Mouse (Mus musculus): Measurements from ENCODE around the gene Hist1h4n. TPM values are rescaled to one million over a fixed set of nuclear protein-coding genes. Genes with fewer than 3 reads are reported as not detected.
"Not testable (repeated sequence)": the region's sequence is repeated elsewhere in the genome, so short reads cannot be mapped to it uniquely, and the experiment has no call there.

Hist1h4n gene
- total RNA-seq, 1 experiment: 3,405 TPM

GRCm38 (mm10) chr13:21828511-21828910 is 3.5 kb downstream of the Hist1h4n start:
- H3K36me3 ChIP-seq (ENCODE audit: control insufficient read depth, insufficient read depth, low read length, poor library complexity, severe bottlenecking): no peaks in the 10 kb centered on the region
- no peak overlapping the region for H3K4me3 ChIP-seq (ENCODE audit: insufficient read depth in 1 of 2, low read depth in 1 of 2, low read length in 2 of 2, poor library complexity in 1 of 2, severe bottlenecking in 1 of 2)
- H3K9ac ChIP-seq (ENCODE audit: insufficient read depth, low read depth, low read length, poor library complexity, severe bottlenecking): no peak overlapping the region
- H3K9me3 ChIP-seq (ENCODE audit: control insufficient read depth, insufficient read depth, low read depth, low read length): no peaks in the 10 kb centered on the region
- H3K27ac ChIP-seq (ENCODE audit: insufficient read depth, low read depth, low read length, poor library complexity, severe bottlenecking): no peak overlapping the region
- no peak for TF ChIP-seq ZC3H11A (IDR thresholded peaks at IDR 0.05; ENCODE audit: borderline replicate concordance, low read depth, low read length)
- no peak for TF ChIP-seq HCFC1 (IDR thresholded peaks at IDR 0.05; ENCODE audit: borderline replicate concordance, insufficient read depth, low read length)
- TF ChIP-seq MAFK (IDR thresholded peaks at IDR 0.05; ENCODE audit: insufficient read depth, low read depth, low read length): no peak
- TF ChIP-seq ZNF384 (IDR thresholded peaks at IDR 0.05; ENCODE audit: low read depth, low read length): no peak
- TF ChIP-seq CHD2 (IDR thresholded peaks at IDR 0.05; ENCODE audit: low read depth, low read length): no peak
- DNase-seq (ENCODE audit: low read depth, low spot score): no peak
- in situ Hi-C loops (cut with MboI; ENCODE audit: low sequenced_read_pairs in 2 of 2, unreplicated experiment in 2 of 2): no loop called here
- H3K4me1 ChIP-seq (ENCODE audit: control insufficient read depth in 2 of 2, insufficient read depth in 2 of 2, low read length in 2 of 2, poor library complexity in 1 of 2): peaks cover 1 to 12% of the 10 kb centered on the region in 2 experiments; a peak in 1 of 4 replicates

- DNase-seq (ENCODE audit: low read depth, low spot score); H3K27ac ChIP-seq (ENCODE audit: insufficient read depth, low read depth, low read length, poor library complexity, severe bottlenecking); H3K4me3 ChIP-seq (ENCODE audit: insufficient read depth in 1 of 2, low read depth in 1 of 2, low read length in 2 of 2, poor library complexity in 1 of 2, severe bottlenecking in 1 of 2); H3K9me3 ChIP-seq (ENCODE audit: control insufficient read depth, insufficient read depth, low read depth, low read length); H3K4me1 ChIP-seq (ENCODE audit: control insufficient read depth in 2 of 2, insufficient read depth in 2 of 2, low read length in 2 of 2, poor library complexity in 1 of 2); H3K9ac ChIP-seq (ENCODE audit: insufficient read depth, low read depth, low read length, poor library complexity, severe bottlenecking); in situ Hi-C loops (cut with MboI; ENCODE audit: low sequenced_read_pairs in 2 of 2, unreplicated experiment in 2 of 2); H3K36me3 ChIP-seq (ENCODE audit: control insufficient read depth, insufficient read depth, low read length, poor library complexity, severe bottlenecking): not testable (repeated sequence)
Measured at GRCm38 (mm10) chr13:21820082-21820890, 11.7 kb downstream of the Hist1h4n start.

- in situ Hi-C loops (cut with MboI; ENCODE audit: low sequenced_read_pairs in 2 of 2, unreplicated experiment in 2 of 2); H3K36me3 ChIP-seq (ENCODE audit: control insufficient read depth, insufficient read depth, low read length, poor library complexity, severe bottlenecking); H3K4me1 ChIP-seq (ENCODE audit: control insufficient read depth in 2 of 2, insufficient read depth in 2 of 2, low read length in 2 of 2, poor library complexity in 1 of 2); DNase-seq (ENCODE audit: low read depth, low spot score); H3K27ac ChIP-seq (ENCODE audit: insufficient read depth, low read depth, low read length, poor library complexity, severe bottlenecking); H3K9me3 ChIP-seq (ENCODE audit: control insufficient read depth, insufficient read depth, low read depth, low read length); H3K9ac ChIP-seq (ENCODE audit: insufficient read depth, low read depth, low read length, poor library complexity, severe bottlenecking); H3K4me3 ChIP-seq (ENCODE audit: insufficient read depth in 1 of 2, low read depth in 1 of 2, low read length in 2 of 2, poor library complexity in 1 of 2, severe bottlenecking in 1 of 2): not testable (repeated sequence)
Measured at GRCm38 (mm10) chr13:21812092-21812491, 19.9 kb downstream of the Hist1h4n start.

- H3K4me1 ChIP-seq (ENCODE audit: control insufficient read depth in 2 of 2, insufficient read depth in 2 of 2, low read length in 2 of 2, poor library complexity in 1 of 2); in situ Hi-C loops (cut with MboI; ENCODE audit: low sequenced_read_pairs in 2 of 2, unreplicated experiment in 2 of 2); H3K27ac ChIP-seq (ENCODE audit: insufficient read depth, low read depth, low read length, poor library complexity, severe bottlenecking); DNase-seq (ENCODE audit: low read depth, low spot score); H3K36me3 ChIP-seq (ENCODE audit: control insufficient read depth, insufficient read depth, low read length, poor library complexity, severe bottlenecking); H3K9ac ChIP-seq (ENCODE audit: insufficient read depth, low read depth, low read length, poor library complexity, severe bottlenecking); H3K4me3 ChIP-seq (ENCODE audit: insufficient read depth in 1 of 2, low read depth in 1 of 2, low read length in 2 of 2, poor library complexity in 1 of 2, severe bottlenecking in 1 of 2); H3K9me3 ChIP-seq (ENCODE audit: control insufficient read depth, insufficient read depth, low read depth, low read length): not testable (repeated sequence)
Measured at GRCm38 (mm10) chr13:21811539-21811938, 20.5 kb downstream of the Hist1h4n start, which contains the start of gene Hist1h4m. Gene Hist1h4m, plus strand, starts transcription at chr13:21811746.

- H3K9me3 ChIP-seq (ENCODE audit: control insufficient read depth, insufficient read depth, low read depth, low read length); H3K9ac ChIP-seq (ENCODE audit: insufficient read depth, low read depth, low read length, poor library complexity, severe bottlenecking); H3K27ac ChIP-seq (ENCODE audit: insufficient read depth, low read depth, low read length, poor library complexity, severe bottlenecking); H3K36me3 ChIP-seq (ENCODE audit: control insufficient read depth, insufficient read depth, low read length, poor library complexity, severe bottlenecking); H3K4me3 ChIP-seq (ENCODE audit: insufficient read depth in 1 of 2, low read depth in 1 of 2, low read length in 2 of 2, poor library complexity in 1 of 2, severe bottlenecking in 1 of 2); H3K4me1 ChIP-seq (ENCODE audit: control insufficient read depth in 2 of 2, insufficient read depth in 2 of 2, low read length in 2 of 2, poor library complexity in 1 of 2); in situ Hi-C loops (cut with MboI; ENCODE audit: low sequenced_read_pairs in 2 of 2, unreplicated experiment in 2 of 2); DNase-seq (ENCODE audit: low read depth, low spot score): not testable (repeated sequence)
Measured at GRCm38 (mm10) chr13:21811074-21811473, 20.9 kb downstream of the Hist1h4n start.

GRCm38 (mm10) chr13:21810073-21810472 is 21.9 kb downstream of the Hist1h4n start, which contains the start of the genes Hist1h2bq and Hist1h2ao:
Gene Hist1h2bq, minus strand, starts transcription at chr13:21810197.
Gene Hist1h2ao, plus strand, starts transcription at chr13:21810465.
- H3K4me3 ChIP-seq (ENCODE audit: insufficient read depth in 1 of 2, low read depth in 1 of 2, low read length in 2 of 2, poor library complexity in 1 of 2, severe bottlenecking in 1 of 2); H3K9me3 ChIP-seq (ENCODE audit: control insufficient read depth, insufficient read depth, low read depth, low read length); H3K27ac ChIP-seq (ENCODE audit: insufficient read depth, low read depth, low read length, poor library complexity, severe bottlenecking); in situ Hi-C loops (cut with MboI; ENCODE audit: low sequenced_read_pairs in 2 of 2, unreplicated experiment in 2 of 2); H3K4me1 ChIP-seq (ENCODE audit: control insufficient read depth in 2 of 2, insufficient read depth in 2 of 2, low read length in 2 of 2, poor library complexity in 1 of 2); H3K9ac ChIP-seq (ENCODE audit: insufficient read depth, low read depth, low read length, poor library complexity, severe bottlenecking); H3K36me3 ChIP-seq (ENCODE audit: control insufficient read depth, insufficient read depth, low read length, poor library complexity, severe bottlenecking); DNase-seq (ENCODE audit: low read depth, low spot score): not testable (repeated sequence)

GRCm38 (mm10) chr13:21803058-21803457 is 28.9 kb downstream of the Hist1h4n start:
- H3K9ac ChIP-seq (ENCODE audit: insufficient read depth, low read depth, low read length, poor library complexity, severe bottlenecking); H3K9me3 ChIP-seq (ENCODE audit: control insufficient read depth, insufficient read depth, low read depth, low read length); in situ Hi-C loops (cut with MboI; ENCODE audit: low sequenced_read_pairs in 2 of 2, unreplicated experiment in 2 of 2); H3K4me1 ChIP-seq (ENCODE audit: control insufficient read depth in 2 of 2, insufficient read depth in 2 of 2, low read length in 2 of 2, poor library complexity in 1 of 2); H3K36me3 ChIP-seq (ENCODE audit: control insufficient read depth, insufficient read depth, low read length, poor library complexity, severe bottlenecking); H3K27ac ChIP-seq (ENCODE audit: insufficient read depth, low read depth, low read length, poor library complexity, severe bottlenecking); DNase-seq (ENCODE audit: low read depth, low spot score); H3K4me3 ChIP-seq (ENCODE audit: insufficient read depth in 1 of 2, low read depth in 1 of 2, low read length in 2 of 2, poor library complexity in 1 of 2, severe bottlenecking in 1 of 2): not testable (repeated sequence)
